Mouse (Mus musculus) midbrain, embryonic 11.5 days (tissue): ENCODE data around the gene Bglap3. TPM values are rescaled to one million over a fixed set of nuclear protein-coding genes. Genes with fewer than 3 reads are reported as not detected.
"Not testable (repeated sequence)": the region's sequence is repeated elsewhere in the genome, so short reads cannot be mapped to it uniquely, and the experiment has no call there.

Experiments
- ATAC-seq: fragments of 200-750 bp; cut with Nextera tagmentation; 2 replicates; pipeline ENCODE4 v1.8.0; 2017; ENCODE audit warnings: moderate TSS enrichment, moderate library complexity; ENCODE audit not compliant: low FRiP score
- DNase-seq: peaks from one replicate; pipeline ENCODE4 v3.0.0; 2015; ENCODE audit warnings: low spot score; ENCODE audit errors: missing footprints
- H3K27ac ChIP-seq: fragments of 300-500 bp; sonication (generic); 2 replicates; pipeline ENCODE4 v1.5.1; 2014; ENCODE audit warnings: low read depth, low read length
- H3K27me3 ChIP-seq: fragments of 300-500 bp; sonication (generic); 2 replicates; pipeline ENCODE4 v1.6.1; 2014; ENCODE audit warnings: mild to moderate bottlenecking, low read length, moderate library complexity, mixed read lengths; ENCODE audit not compliant: control insufficient read depth, insufficient read depth
- H3K36me3 ChIP-seq: fragments of 300-500 bp; sonication (generic); 2 replicates; pipeline ENCODE4 v1.6.1; 2014; ENCODE audit warnings: mild to moderate bottlenecking, low read length, moderate library complexity, mixed read lengths; ENCODE audit not compliant: control insufficient read depth, insufficient read depth
- H3K4me1 ChIP-seq: fragments of 300-500 bp; sonication (generic); 2 replicates; pipeline ENCODE4 v1.6.1; 2014; ENCODE audit warnings: low read length; ENCODE audit not compliant: control insufficient read depth, insufficient read depth
- H3K4me2 ChIP-seq: fragments of 300-500 bp; sonication (generic); 2 replicates; pipeline ENCODE4 v1.6.1; 2014; ENCODE audit warnings: mild to moderate bottlenecking, moderate library complexity
- H3K4me3 ChIP-seq: fragments of 300-500 bp; sonication (generic); 2 replicates; pipeline ENCODE4 v1.5.1; 2014; ENCODE audit warnings: low read depth, low read length
- H3K9ac ChIP-seq: fragments of 300-500 bp; sonication (generic); 2 replicates; pipeline ENCODE4 v1.6.1; 2014; ENCODE audit warnings: low read length
- H3K9me3 ChIP-seq: fragments of 300-500 bp; sonication (generic); 2 replicates; pipeline ENCODE4 v1.6.1; 2016; ENCODE audit warnings: low read length; ENCODE audit not compliant: control insufficient read depth
- WGBS: fragments of 180-500 bp; shearing (Covaris S2); extraction: QIAGEN DNeasy Blood & Tissue Kit; methylation state at CpG from one replicate; pipeline ENCODE4 v1.1.7; 2014; 5-methylcytosine and 5-hydroxymethylcytosine counted together
- polyA plus RNA-seq: library from polyadenylated mRNA; unstranded; fragments of >200 nt; fragmentation: Nextera tagmentation; extraction: Ambion mirVana; gene quantifications from 2 replicates; pipeline ENCODE4 v1.2.1, GENCODE M21; 2014

The Bglap3 gene
- polyA plus RNA-seq, 1 experiment from 2014 or later, result 0.08 TPM

GRCm38 (mm10) chr3:88382383-88382782 lies 9.8 kb upstream of the Bglap3 start:
- 27% methylated on average over 1 of the region's 7 CpGs for WGBS
- H3K36me3 ChIP-seq, H3K4me2 ChIP-seq, H3K4me3 ChIP-seq, H3K9me3 ChIP-seq, H3K4me1 ChIP-seq, H3K9ac ChIP-seq, DNase-seq, H3K27ac ChIP-seq, H3K27me3 ChIP-seq: not testable (repeated sequence)
- ATAC-seq, result peak; percentile 14; the same call in 1 of the 2 replicates

- H3K4me3 ChIP-seq, H3K36me3 ChIP-seq, H3K9me3 ChIP-seq, H3K4me1 ChIP-seq, H3K27me3 ChIP-seq, H3K27ac ChIP-seq: not testable (repeated sequence)
- peak overlapping the region; percentile 52; the same call in 1 of the 2 replicates for H3K9ac ChIP-seq
- peak overlapping the region; percentile 41 for H3K4me2 ChIP-seq
- peak; percentile 88 for ATAC-seq
- DNase-seq, result peak; percentile 94
- 9% methylated on average over 18 of the region's 22 CpGs for WGBS
Measured at GRCm38 (mm10) chr3:88381389-88382315, 9.1 kb upstream of the Bglap3 start.

- H3K9ac ChIP-seq, H3K9me3 ChIP-seq, H3K27me3 ChIP-seq, H3K27ac ChIP-seq, DNase-seq, ATAC-seq, H3K4me3 ChIP-seq, H3K4me2 ChIP-seq, H3K4me1 ChIP-seq, H3K36me3 ChIP-seq: not testable (repeated sequence)
- WGBS, result 71% methylated on average over 4 of the region's 5 CpGs
Measured at GRCm38 (mm10) chr3:88378599-88378998, 6.1 kb upstream of the Bglap3 start, which contains the start of gene Bglap2. Gene Bglap2 (minus strand): TSS chr3:88378699.

- H3K4me1 ChIP-seq, H3K9ac ChIP-seq, H3K4me2 ChIP-seq, H3K27me3 ChIP-seq, DNase-seq, H3K27ac ChIP-seq, H3K4me3 ChIP-seq, H3K36me3 ChIP-seq, H3K9me3 ChIP-seq: not testable (repeated sequence)
- WGBS, result 23% methylated on average over 5 of the region's 7 CpGs
- ATAC-seq, result peak; percentile 25; the same call in 1 of the 2 replicates
Measured at GRCm38 (mm10) chr3:88376644-88377043, 4.1 kb upstream of the Bglap3 start.

- 0 out of 2 replicates have a peak overlapping the region, but pooled peaks have one; percentile 2 for H3K9ac ChIP-seq
- not testable (repeated sequence) for H3K9me3 ChIP-seq, H3K36me3 ChIP-seq, H3K4me2 ChIP-seq, H3K4me3 ChIP-seq, H3K27me3 ChIP-seq, H3K4me1 ChIP-seq, H3K27ac ChIP-seq
- ATAC-seq (peak; percentile 84), DNase-seq (peak; percentile 90)
- 10% methylated on average over 17 of the region's 19 CpGs for WGBS
Measured at GRCm38 (mm10) chr3:88375750-88376626, 3.4 kb upstream of the Bglap3 start.

- WGBS, result 89% methylated on average over 7 of the region's 7 CpGs
- H3K4me2 ChIP-seq, H3K9me3 ChIP-seq, DNase-seq, H3K9ac ChIP-seq, H3K4me1 ChIP-seq, H3K4me3 ChIP-seq, H3K27ac ChIP-seq, H3K36me3 ChIP-seq, ATAC-seq: not testable (repeated sequence)
- H3K27me3 ChIP-seq, result peaks cover 14% of the 10 kb centered on the region
Measured at GRCm38 (mm10) chr3:88368511-88368910, 4.0 kb downstream of the Bglap3 start.

- not testable (repeated sequence) for H3K9me3 ChIP-seq
- 38% methylated on average over 3 of the region's 7 CpGs for WGBS
- peak; percentile 24; the same call in 1 of the 2 replicates for ATAC-seq
Measured at GRCm38 (mm10) chr3:88367517-88367916, 5.0 kb downstream of the Bglap3 start.

GRCm38 (mm10) chr3:88366830-88367428 lies 5.6 kb downstream of the Bglap3 start:
- not testable (repeated sequence) for H3K4me1 ChIP-seq, H3K9me3 ChIP-seq, H3K27ac ChIP-seq, DNase-seq, H3K36me3 ChIP-seq, H3K4me3 ChIP-seq
- H3K4me2 ChIP-seq, result peak overlapping the region; percentile 28; the same call in 1 of the 2 replicates
- peaks cover 14% of the 10 kb centered on the region for H3K27me3 ChIP-seq
- WGBS, result 5% methylated on average over 18 of the region's 22 CpGs
- ATAC-seq, result peak; percentile 76
- peak overlapping the region; percentile 38; the same call in 1 of the 2 replicates for H3K9ac ChIP-seq

More at GRCm38 (mm10) chr3:88367517-88367916, 5.0 kb downstream of the Bglap3 start:
- H3K9ac ChIP-seq, H3K4me2 ChIP-seq, H3K36me3 ChIP-seq, H3K4me3 ChIP-seq, H3K27ac ChIP-seq, DNase-seq, H3K4me1 ChIP-seq: not testable (repeated sequence)
- peaks cover 14% of the 10 kb centered on the region for H3K27me3 ChIP-seq
